Mouse (Mus musculus) heart, postnatal 0 days (tissue): ENCODE measurements at regions not wholly inside any gene's neighbourhood (a gene's known extent, or its start where the extent isn't known, plus 50 kb on each side); places are given as distances from the start of the nearest gene placed in this dataset.

ENCODE experiments used
- ATAC-seq: fragments of 200-750 bp; cut with Nextera tagmentation; 2 replicates; pipeline ENCODE4 v1.8.0; 2017; ENCODE audit warnings: low read depth, moderate number of reproducible peaks, moderate library complexity; ENCODE audit not compliant: insufficient read depth
- DNase-seq: peaks from one replicate; pipeline ENCODE4 v3.0.0-alpha.2; 2016; ENCODE audit warnings: low spot score
- H3K27ac ChIP-seq: fragments of 300-500 bp; sonication (generic); 2 replicates; pipeline ENCODE4 v1.5.1; 2014; ENCODE audit warnings: low read depth, mild to moderate bottlenecking
- H3K27me3 ChIP-seq: fragments of 300-500 bp; sonication (generic); 2 replicates; pipeline ENCODE4 v1.6.1; 2014; ENCODE audit warnings: low read length, mixed read lengths; ENCODE audit not compliant: control insufficient read depth, insufficient read depth
- H3K36me3 ChIP-seq: fragments of 300-500 bp; sonication (generic); replicated peaks from 2 replicates; pipeline ENCODE4 v1.6.1; 2014; ENCODE audit warnings: low read length, mixed read lengths; ENCODE audit not compliant: control insufficient read depth, insufficient read depth
- H3K4me1 ChIP-seq: fragments of 300-500 bp; sonication (generic); 2 replicates; pipeline ENCODE4 v1.6.1; 2014; ENCODE audit warnings: antibody characterized with exemption; ENCODE audit not compliant: control insufficient read depth, insufficient read depth
- H3K4me2 ChIP-seq: fragments of 300-500 bp; sonication (generic); 2 replicates; pipeline ENCODE4 v1.6.1; 2014; ENCODE audit warnings: low read depth, mild to moderate bottlenecking, low read length, moderate library complexity
- H3K4me3 ChIP-seq: fragments of 300-500 bp; sonication (generic); 2 replicates; pipeline ENCODE4 v1.5.1; 2014; ENCODE audit warnings: low read depth, low read length
- H3K9ac ChIP-seq: fragments of 300-500 bp; sonication (generic); replicated peaks from 2 replicates; pipeline ENCODE4 v1.6.1; 2014; ENCODE audit warnings: low read depth, low read length, mixed read lengths
- H3K9me3 ChIP-seq: fragments of 300-500 bp; sonication (generic); replicated peaks from 2 replicates; pipeline ENCODE4 v1.6.1; 2016; ENCODE audit warnings: low read length; ENCODE audit not compliant: control insufficient read depth
- CTCF ChIP-seq: IDR thresholded peaks from 2 replicates; pipeline ENCODE4 v1.5.1; 2016; ENCODE audit warnings: antibody characterized with exemption, control low read depth, low read depth
- EP300 ChIP-seq: IDR thresholded peaks from 2 replicates; pipeline ENCODE4 v1.6.1; 2016; ENCODE audit warnings: antibody characterized with exemption, low read depth
- WGBS: fragments of 180-500 bp; shearing (Covaris S2); extraction: QIAGEN DNeasy Blood & Tissue Kit; methylation state at CpG from one replicate; pipeline ENCODE4 v1.1.7; 2014; 5-methylcytosine and 5-hydroxymethylcytosine counted together

DNA sequence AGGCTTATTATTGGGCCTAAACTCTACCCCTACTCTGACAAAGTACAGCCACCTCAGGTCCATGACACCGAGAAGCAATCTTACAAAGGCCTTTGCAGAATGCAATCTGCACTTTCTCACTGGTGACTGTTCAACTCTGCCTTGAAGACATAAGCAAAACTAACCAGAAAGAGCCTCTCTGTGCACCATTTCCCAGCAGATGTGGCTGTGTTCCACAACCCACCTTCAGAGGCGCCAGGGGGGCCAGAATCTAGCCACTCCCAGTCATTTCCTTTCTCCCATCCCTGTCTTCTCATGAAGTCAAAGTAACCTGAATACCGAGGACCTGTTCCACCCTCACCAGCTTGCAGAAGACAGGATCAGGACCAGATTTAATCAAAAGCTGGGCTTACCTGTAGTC is 250.3 kb upstream of the Acvr2a start:
- no peak overlapping the region for H3K27ac ChIP-seq
- TF ChIP-seq EP300 (no peak), CTCF (no peak)
- no peaks in the 10 kb centered on the region for H3K27me3 ChIP-seq
- H3K4me3 ChIP-seq, result no peak overlapping the region
- ATAC-seq (no peak), DNase-seq (no peak)
- H3K9me3 ChIP-seq, result no peaks in the 10 kb centered on the region
- H3K4me1 ChIP-seq, result no peaks in the 10 kb centered on the region
- no peak overlapping the region for H3K9ac ChIP-seq
- no peaks in the 10 kb centered on the region for H3K36me3 ChIP-seq
- WGBS, result 61% methylated on average over 3 of the region's 3 CpGs
- no peak overlapping the region for H3K4me2 ChIP-seq

DNA sequence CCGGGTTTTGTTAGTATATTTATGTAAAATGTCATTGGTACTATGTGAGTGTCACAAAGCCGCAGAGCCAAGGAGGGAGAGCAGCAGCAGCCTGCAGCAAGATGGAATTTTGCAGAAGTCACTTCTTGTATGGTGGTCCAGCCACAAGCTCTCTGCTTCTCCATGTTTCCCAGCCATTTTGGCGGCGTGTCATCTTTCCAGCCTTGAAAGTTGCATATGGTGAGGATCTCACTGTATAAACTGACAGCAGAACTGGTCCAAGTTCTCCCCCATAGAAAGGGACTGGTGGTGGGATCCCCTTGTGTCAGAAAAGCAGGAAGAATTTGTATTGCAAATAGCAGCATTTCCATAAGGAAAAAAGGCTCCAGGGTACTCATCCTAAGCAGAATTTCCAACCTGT is 249.7 kb upstream of the Acvr2a start:
- no peaks in the 10 kb centered on the region for H3K27me3 ChIP-seq
- H3K4me3 ChIP-seq, result no peak overlapping the region
- 85% methylated on average over 4 of the region's 4 CpGs for WGBS
- H3K9ac ChIP-seq, result no peak overlapping the region
- no peak overlapping the region for H3K27ac ChIP-seq
- TF ChIP-seq EP300 (no peak), CTCF (no peak)
- no peaks in the 10 kb centered on the region for H3K9me3 ChIP-seq
- no peak for DNase-seq
- H3K36me3 ChIP-seq, result no peaks in the 10 kb centered on the region
- no peak overlapping the region for H3K4me2 ChIP-seq
- ATAC-seq, result no peak
- no peaks in the 10 kb centered on the region for H3K4me1 ChIP-seq

DNA sequence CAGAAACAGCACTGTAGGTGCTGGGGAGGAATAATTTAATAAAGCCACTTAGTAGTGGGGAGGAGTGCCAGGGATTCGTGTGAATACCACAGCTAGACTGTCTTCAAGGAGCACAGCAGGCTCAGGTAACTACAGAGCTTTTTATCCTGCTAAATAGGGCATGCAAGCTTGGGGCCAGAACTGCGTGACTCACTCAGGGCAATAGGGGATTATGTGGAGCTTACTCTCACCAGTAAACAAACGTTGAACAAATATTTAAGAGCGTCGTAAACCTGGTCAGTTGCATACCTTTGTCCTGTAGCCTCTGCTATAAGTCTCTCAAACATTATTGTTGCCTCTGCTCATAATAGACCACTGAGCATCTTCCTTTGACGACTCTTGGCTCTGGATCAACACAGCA is 246.0 kb upstream of the Acvr2a start:
- no peak for TF ChIP-seq CTCF
- TF ChIP-seq EP300, result no peak
- DNase-seq (no peak), ATAC-seq (no peak)
- Histone ChIP-seq H3K27ac (no peak overlapping the region), H3K4me3 (no peak overlapping the region), H3K27me3 (no peaks in the 10 kb centered on the region), H3K36me3 (no peaks in the 10 kb centered on the region), H3K9ac (no peak overlapping the region), H3K9me3 (no peaks in the 10 kb centered on the region), H3K4me2 (no peak overlapping the region), H3K4me1 (no peaks in the 10 kb centered on the region)
- 79% methylated on average over 6 of the region's 6 CpGs for WGBS

DNA sequence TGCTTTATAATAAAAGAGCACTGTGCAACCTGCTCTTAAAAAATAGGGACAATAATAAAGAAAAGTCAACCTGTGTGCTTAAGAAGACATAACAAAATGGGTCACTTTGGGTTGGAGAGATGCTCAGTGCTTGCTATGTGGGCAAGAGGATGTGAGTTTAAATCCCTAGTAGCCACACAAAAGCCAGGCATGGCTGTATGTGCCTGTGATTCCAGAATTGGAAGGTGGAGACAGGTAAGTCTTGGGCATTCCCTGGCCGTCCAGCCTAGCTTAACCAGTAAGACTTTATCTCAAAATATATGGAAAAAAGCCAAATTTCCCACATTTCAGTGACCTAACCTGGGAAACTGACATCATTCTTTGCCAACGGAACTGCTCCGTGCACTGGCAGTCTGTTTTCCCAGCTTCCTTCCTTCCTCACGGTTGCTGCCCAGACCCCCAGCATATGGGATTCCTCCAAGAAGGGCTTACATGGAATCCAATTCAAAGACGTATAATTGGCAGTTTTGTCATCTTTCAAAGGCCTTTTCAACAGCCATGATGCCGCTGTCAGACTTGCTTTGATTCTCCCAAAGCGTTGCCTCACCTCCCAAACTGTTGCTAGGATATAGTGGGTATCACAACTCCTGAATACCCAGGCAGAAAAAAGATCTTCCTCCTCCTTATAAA is 227.6 kb upstream of the Acvr2a start:
- no peak overlapping the region for H3K27ac ChIP-seq
- no peak for ATAC-seq
- H3K4me2 ChIP-seq, result no peak overlapping the region
- no peak overlapping the region for H3K9ac ChIP-seq
- H3K36me3 ChIP-seq, result no peaks in the 10 kb centered on the region
- no peaks in the 10 kb centered on the region for H3K9me3 ChIP-seq
- H3K4me1 ChIP-seq, result no peaks in the 10 kb centered on the region
- no peaks in the 10 kb centered on the region for H3K27me3 ChIP-seq
- TF ChIP-seq EP300 (no peak), CTCF (no peak)
- DNase-seq, result no peak
- H3K4me3 ChIP-seq, result no peak overlapping the region
- 57% methylated on average over 7 of the region's 7 CpGs for WGBS

DNA sequence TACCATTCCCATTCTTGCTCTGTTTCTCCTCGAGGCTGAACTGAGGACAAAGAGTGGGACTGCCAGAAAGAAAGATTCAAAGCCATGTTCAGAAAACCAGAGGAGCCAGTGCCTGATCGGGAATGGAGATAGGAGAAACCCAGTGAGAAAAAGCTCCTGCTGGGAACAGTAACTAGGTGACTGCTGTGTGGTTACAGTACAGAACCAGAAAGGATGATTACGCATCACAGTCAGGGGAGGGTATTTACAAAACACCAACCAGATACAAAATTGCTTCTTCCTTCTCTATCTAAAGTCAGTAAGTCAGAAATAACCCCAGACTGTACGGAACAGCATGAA is 227.1 kb upstream of the Acvr2a start:
- WGBS, result 65% methylated on average over 4 of the region's 4 CpGs

DNA sequence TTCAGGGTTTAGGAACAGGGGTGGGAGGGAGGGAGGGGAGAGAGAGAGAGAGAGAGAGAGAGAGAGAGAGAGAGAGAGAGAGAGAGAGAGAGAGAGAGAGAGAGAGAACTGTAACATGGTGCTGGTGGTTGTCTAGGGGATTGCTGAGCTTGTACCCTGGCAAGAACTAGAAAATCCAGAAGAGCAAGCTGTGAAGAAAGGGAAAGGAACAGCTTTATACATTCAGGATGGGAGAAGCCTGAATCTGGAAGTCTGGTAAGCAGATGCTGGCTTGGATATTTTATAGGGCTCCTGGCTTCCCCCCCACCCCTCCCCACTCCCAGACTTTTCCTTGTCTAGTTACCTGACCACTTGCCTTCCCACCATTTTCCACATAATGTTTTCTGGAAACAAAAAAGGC is 224.2 kb upstream of the Acvr2a start:
- no peaks in the 10 kb centered on the region for H3K9me3 ChIP-seq
- TF ChIP-seq CTCF (no peak), EP300 (no peak)
- H3K36me3 ChIP-seq, result no peaks in the 10 kb centered on the region
- no peak overlapping the region for H3K4me3 ChIP-seq
- no peaks in the 10 kb centered on the region for H3K4me1 ChIP-seq
- no peak overlapping the region for H3K27ac ChIP-seq
- H3K9ac ChIP-seq, result no peak overlapping the region
- no peak overlapping the region for H3K4me2 ChIP-seq
- H3K27me3 ChIP-seq, result no peaks in the 10 kb centered on the region
- ATAC-seq (no peak), DNase-seq (no peak)

More for the DNA sequence above, 227.1 kb upstream of the Acvr2a start:
- DNase-seq (no peak), ATAC-seq (no peak)
- no peaks in the 10 kb centered on the region for H3K27me3 ChIP-seq
- H3K27ac ChIP-seq, result no peak overlapping the region
- no peak overlapping the region for H3K4me2 ChIP-seq
- no peaks in the 10 kb centered on the region for H3K36me3 ChIP-seq
- no peak overlapping the region for H3K4me3 ChIP-seq
- H3K9me3 ChIP-seq, result no peaks in the 10 kb centered on the region
- H3K4me1 ChIP-seq, result no peaks in the 10 kb centered on the region
- TF ChIP-seq EP300 (no peak), CTCF (no peak)
- H3K9ac ChIP-seq, result no peak overlapping the region
